Mouse (Mus musculus) limb, embryonic 15.5 days (tissue): ENCODE measurements around the gene Fh1. TPM values are rescaled to one million over a fixed set of nuclear protein-coding genes. Genes with fewer than 3 reads are reported as not detected.
A peak's percentile ranks its signal among the peaks of the same experiment; 100 is the strongest.

Source experiments
- ATAC-seq: fragments of 200-750 bp; cut with Nextera tagmentation; 2 replicates; pipeline ENCODE4 v1.8.0; 2017; ENCODE audit warnings: low read depth, moderate TSS enrichment; ENCODE audit not compliant: insufficient number of reproducible peaks, low FRiP score, low TSS enrichment
- H3K27ac ChIP-seq: fragments of 300-500 bp; sonication (generic); 2 replicates; pipeline ENCODE4 v1.5.1; 2015; ENCODE audit warnings: moderate library complexity, mild to moderate bottlenecking, inconsistent platforms
- H3K27me3 ChIP-seq: fragments of 300-500 bp; sonication (generic); 2 replicates; pipeline ENCODE4 v1.6.1; 2015; ENCODE audit warnings: inconsistent platforms
- H3K36me3 ChIP-seq: fragments of 300-500 bp; sonication (generic); 2 replicates; pipeline ENCODE4 v1.6.1; 2015; ENCODE audit warnings: inconsistent platforms
- H3K4me1 ChIP-seq: fragments of 300-500 bp; sonication (generic); 2 replicates; pipeline ENCODE4 v1.6.1; 2015; ENCODE audit warnings: inconsistent platforms
- H3K4me2 ChIP-seq: fragments of 300-500 bp; sonication (generic); 2 replicates; pipeline ENCODE4 v1.6.1; 2015; ENCODE audit warnings: mild to moderate bottlenecking, inconsistent platforms
- H3K4me3 ChIP-seq: fragments of 300-500 bp; sonication (generic); 2 replicates; pipeline ENCODE4 v1.5.1; 2015; ENCODE audit warnings: mild to moderate bottlenecking, inconsistent platforms
- H3K9ac ChIP-seq: fragments of 300-500 bp; sonication (generic); 2 replicates; pipeline ENCODE4 v1.6.1; 2015; ENCODE audit warnings: inconsistent platforms
- H3K9me3 ChIP-seq: fragments of 300-500 bp; sonication (generic); 2 replicates; pipeline ENCODE4 v1.6.1; 2016; ENCODE audit warnings: inconsistent platforms
- WGBS: fragments of 180-500 bp; shearing (Covaris S2); methylation state at CpG from one replicate; pipeline ENCODE4 v1.1.7; 2015; 5-methylcytosine and 5-hydroxymethylcytosine counted together
- polyA plus RNA-seq: library from polyadenylated mRNA; unstranded; fragments of >200 nt; fragmentation: Nextera tagmentation; extraction: Ambion mirVana; gene quantifications from 2 replicates; pipeline ENCODE4 v1.2.1, GENCODE M21; 2015

Gene Fh1
- polyA plus RNA-seq, 1 experiment from 2014 or later: 93.9 TPM

- no peaks in the 10 kb centered on the region for H3K27me3 ChIP-seq
- no peak for ATAC-seq
Observed at GRCm38 (mm10) chr1:175640435-175641150, 15.2 kb upstream of the Fh1 start.

GRCm38 (mm10) chr1:175639072-175639471, 13.6 kb upstream of the Fh1 start:
- Histone ChIP-seq H3K9me3 (no peaks in the 10 kb centered on the region), H3K27me3 (no peaks in the 10 kb centered on the region), H3K36me3 (no peaks in the 10 kb centered on the region), H3K4me1 (no peaks in the 10 kb centered on the region), H3K4me3 (no peak overlapping the region), H3K4me2 (no peak overlapping the region), H3K27ac (no peak overlapping the region), H3K9ac (no peak overlapping the region)
- ATAC-seq: no peak
- 83% methylated on average over 7 of the region's 7 CpGs for WGBS

More at GRCm38 (mm10) chr1:175640435-175641150, 15.2 kb upstream of the Fh1 start:
- Histone ChIP-seq H3K4me3 (no peak overlapping the region), H3K27ac (no peak overlapping the region), H3K9me3 (no peaks in the 10 kb centered on the region), H3K9ac (no peak overlapping the region), H3K4me2 (no peak overlapping the region), H3K4me1 (no peaks in the 10 kb centered on the region), H3K36me3 (no peaks in the 10 kb centered on the region)
- WGBS: 77% methylated on average over 6 of the region's 6 CpGs

- Histone ChIP-seq H3K27me3 (no peaks in the 10 kb centered on the region), H3K27ac (no peak overlapping the region), H3K4me2 (no peak overlapping the region), H3K4me3 (no peak overlapping the region), H3K9ac (no peak overlapping the region), H3K9me3 (no peaks in the 10 kb centered on the region), H3K4me1 (no peaks in the 10 kb centered on the region), H3K36me3 (no peaks in the 10 kb centered on the region)
- 53% methylated on average over 7 of the region's 7 CpGs for WGBS
- ATAC-seq: no peak
Observed at GRCm38 (mm10) chr1:175637677-175638076, 12.2 kb upstream of the Fh1 start.

GRCm38 (mm10) chr1:175632470-175632869, 7.0 kb upstream of the Fh1 start:
- no peaks in the 10 kb centered on the region for H3K4me1 ChIP-seq
- no peaks in the 10 kb centered on the region for H3K9me3 ChIP-seq
- 90% methylated on average over 14 of the region's 14 CpGs for WGBS
- H3K27ac ChIP-seq: no peak overlapping the region
- H3K36me3 ChIP-seq: no peaks in the 10 kb centered on the region
- no peak for ATAC-seq
- no peak overlapping the region for H3K9ac ChIP-seq
- H3K4me3 ChIP-seq: no peak overlapping the region
- no peak overlapping the region for H3K4me2 ChIP-seq
- no peaks in the 10 kb centered on the region for H3K27me3 ChIP-seq

- Histone ChIP-seq H3K9ac (no peak overlapping the region), H3K9me3 (no peaks in the 10 kb centered on the region), H3K4me3 (no peak overlapping the region), H3K4me1 (no peaks in the 10 kb centered on the region), H3K36me3 (no peaks in the 10 kb centered on the region), H3K27ac (no peak overlapping the region), H3K4me2 (no peak overlapping the region), H3K27me3 (no peaks in the 10 kb centered on the region)
- WGBS: 69% methylated on average over 10 of the region's 10 CpGs
- no peak for ATAC-seq
Observed at GRCm38 (mm10) chr1:175631721-175632221, 6.3 kb upstream of the Fh1 start.

- Histone ChIP-seq H3K4me2 (no peak overlapping the region), H3K9me3 (no peaks in the 10 kb centered on the region), H3K4me3 (no peak overlapping the region), H3K4me1 (no peaks in the 10 kb centered on the region), H3K27me3 (no peaks in the 10 kb centered on the region), H3K27ac (no peak overlapping the region), H3K36me3 (no peaks in the 10 kb centered on the region), H3K9ac (no peak overlapping the region)
- no peak for ATAC-seq
- 83% methylated on average over 3 of the region's 3 CpGs for WGBS
Observed at GRCm38 (mm10) chr1:175631080-175631479, 5.6 kb upstream of the Fh1 start.

- ATAC-seq: no peak
Observed at GRCm38 (mm10) chr1:175630345-175630744, 4.9 kb upstream of the Fh1 start.

GRCm38 (mm10) chr1:175629248-175629647, 3.8 kb upstream of the Fh1 start:
- Histone ChIP-seq H3K9ac (no peak overlapping the region), H3K27ac (no peak overlapping the region), H3K36me3 (no peaks in the 10 kb centered on the region), H3K9me3 (no peaks in the 10 kb centered on the region), H3K4me2 (no peak overlapping the region), H3K4me1 (peaks cover 4% of the 10 kb centered on the region; the same call in 1 of the 2 replicates), H3K4me3 (no peak overlapping the region), H3K27me3 (no peaks in the 10 kb centered on the region)
- no peak for ATAC-seq
- WGBS: 84% methylated on average over 6 of the region's 6 CpGs

More at GRCm38 (mm10) chr1:175630345-175630744, 4.9 kb upstream of the Fh1 start:
- Histone ChIP-seq H3K9me3 (no peaks in the 10 kb centered on the region), H3K36me3 (no peaks in the 10 kb centered on the region), H3K4me2 (no peak overlapping the region), H3K4me1 (no peaks in the 10 kb centered on the region), H3K27me3 (no peaks in the 10 kb centered on the region), H3K4me3 (no peak overlapping the region), H3K9ac (no peak overlapping the region), H3K27ac (no peak overlapping the region)
- 81% methylated on average over 5 of the region's 5 CpGs for WGBS

- no peak for ATAC-seq
- Histone ChIP-seq H3K4me1 (peaks cover 9% of the 10 kb centered on the region; the same call in 1 of the 2 replicates), H3K27me3 (no peaks in the 10 kb centered on the region), H3K4me3 (peak overlapping the region; percentile 83), H3K9ac (no peak overlapping the region), H3K27ac (peak overlapping the region; percentile 87), H3K4me2 (peak overlapping the region; percentile 67), H3K36me3 (no peaks in the 10 kb centered on the region), H3K9me3 (no peaks in the 10 kb centered on the region)
- WGBS: 86% methylated on average over 1 of the region's 1 CpGs
Observed at GRCm38 (mm10) chr1:175625990-175626692, 706 bp upstream of the Fh1 start.

- peaks cover 9% of the 10 kb centered on the region; the same call in 1 of the 2 replicates for H3K4me1 ChIP-seq
- H3K27me3 ChIP-seq: no peaks in the 10 kb centered on the region
- 80% methylated on average over 6 of the region's 6 CpGs for WGBS
- H3K4me3 ChIP-seq: no peak overlapping the region
- H3K27ac ChIP-seq: no peak overlapping the region
- H3K4me2 ChIP-seq: no peak overlapping the region
- no peaks in the 10 kb centered on the region for H3K36me3 ChIP-seq
- H3K9ac ChIP-seq: no peak overlapping the region
- no peaks in the 10 kb centered on the region for H3K9me3 ChIP-seq
- ATAC-seq: no peak
Observed at GRCm38 (mm10) chr1:175623656-175624055, 1.8 kb downstream of the Fh1 start.

- WGBS: 90% methylated on average over 13 of the region's 13 CpGs
- Histone ChIP-seq H3K4me3 (no peak within 1 kb of the TSS), H3K9ac (no peak within 1 kb of the TSS), H3K36me3 (peaks cover 29% of the 10 kb centered on the region), H3K27ac (no peak within 1 kb of the TSS), H3K4me1 (peaks cover 9% of the 10 kb centered on the region; the same call in 1 of the 2 replicates), H3K4me2 (no peak within 1 kb of the TSS), H3K27me3 (no peaks in the 10 kb centered on the region), H3K9me3 (no peaks in the 10 kb centered on the region)
- no peak for ATAC-seq
Observed at GRCm38 (mm10) chr1:175619814-175620431, 5.5 kb downstream of the Fh1 start, which contains the start of gene Kmo. Gene Kmo, plus strand, starts transcription at chr1:175620381.

- no peaks in the 10 kb centered on the region for H3K4me1 ChIP-seq
- peaks cover 62% of the 10 kb centered on the region for H3K36me3 ChIP-seq
- H3K4me2 ChIP-seq: no peak overlapping the region
- no peak overlapping the region for H3K9ac ChIP-seq
- no peak for ATAC-seq
- H3K27ac ChIP-seq: no peak overlapping the region
- H3K9me3 ChIP-seq: no peaks in the 10 kb centered on the region
- no peaks in the 10 kb centered on the region for H3K27me3 ChIP-seq
- no peak overlapping the region for H3K4me3 ChIP-seq
- 92% methylated on average over 9 of the region's 9 CpGs for WGBS
Observed at GRCm38 (mm10) chr1:175614992-175615391, 10.4 kb downstream of the Fh1 start.
